Mouse (Mus musculus) bone marrow, adult 2 months (tissue): ENCODE measurements around the gene Slc2a12. TPM values are rescaled to one million over a fixed set of nuclear protein-coding genes. Genes with fewer than 3 reads are reported as not detected.

ENCODE experiments used
- H3K27ac ChIP-seq: fragments of 200-500 bp; 2 replicates; pipeline ENCODE4 v1.5.1; 2012; ENCODE audit warnings: low read depth, mild to moderate bottlenecking, control low read depth, inconsistent platforms, low read length; ENCODE audit not compliant: control insufficient read depth, poor library complexity, insufficient read depth
- H3K4me1 ChIP-seq: fragments of 200-500 bp; 2 replicates; pipeline ENCODE4 v1.6.1; 2011; ENCODE audit warnings: low read length; ENCODE audit not compliant: control insufficient read depth, insufficient read depth
- H3K4me3 ChIP-seq: fragments of 200-500 bp; replicated peaks from 2 replicates; pipeline ENCODE3; 2011; ENCODE audit warnings: mild to moderate bottlenecking, low read depth, low read length, control low read depth; ENCODE audit not compliant: control insufficient read depth
- CTCF ChIP-seq: fragments of 200-500 bp; IDR thresholded peaks from 2 replicates; pipeline ENCODE4 v1.5.1; 2011; ENCODE audit warnings: low read length, control low read depth; ENCODE audit not compliant: control insufficient read depth, insufficient read depth
- POLR2A ChIP-seq: fragments of 200-500 bp; IDR thresholded peaks from 2 replicates; pipeline ENCODE4 v1.6.1; 2011; ENCODE audit warnings: low read depth, mild to moderate bottlenecking, control low read depth, low read length, borderline replicate concordance; ENCODE audit not compliant: control insufficient read depth
- WGBS: fragments of 180-500 bp; shearing (Covaris S2); methylation state at CpG from one replicate; pipeline ENCODE4 v1.1.7; 2018; 5-methylcytosine and 5-hydroxymethylcytosine counted together
- polyA plus RNA-seq: library from polyadenylated mRNA; stranded (reverse); fragments of >200 nt; gene quantifications from 2 replicates; pipeline ENCODE4 v1.2.4, GENCODE M21; 2011; ENCODE audit warnings: low replicate concordance; ENCODE audit not compliant: missing spikeins, insufficient read depth, insufficient read length

The Slc2a12 gene
- polyA plus RNA-seq, 1 experiment, result not detected

DNA sequence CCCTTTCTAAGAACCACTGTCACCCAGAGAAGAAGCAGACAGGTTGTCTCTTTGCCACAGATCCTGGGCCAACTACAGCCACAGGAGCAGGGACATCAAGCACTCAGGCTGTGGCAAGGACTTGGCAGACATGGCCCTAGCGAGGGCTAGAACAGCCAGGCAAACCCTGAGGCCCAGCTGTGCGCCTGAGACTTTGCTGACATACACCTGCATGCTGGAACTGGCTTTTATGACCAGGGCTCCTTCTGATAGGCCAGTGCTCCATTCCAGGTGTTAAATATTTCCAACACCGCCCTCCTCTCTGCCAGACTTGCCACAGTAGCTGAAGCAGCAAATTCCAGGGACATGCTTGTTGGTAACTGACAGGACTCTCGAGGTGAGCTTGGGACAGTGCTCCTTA is 3.9 kb downstream of the Slc2a12 start:
- TF ChIP-seq CTCF, result no peak
- no peak for TF ChIP-seq POLR2A
- 79% methylated on average over 4 of the region's 4 CpGs for WGBS
- no peaks in the 10 kb centered on the region for H3K4me1 ChIP-seq
- H3K4me3 ChIP-seq, result no peak overlapping the region
- no peak overlapping the region for H3K27ac ChIP-seq

DNA sequence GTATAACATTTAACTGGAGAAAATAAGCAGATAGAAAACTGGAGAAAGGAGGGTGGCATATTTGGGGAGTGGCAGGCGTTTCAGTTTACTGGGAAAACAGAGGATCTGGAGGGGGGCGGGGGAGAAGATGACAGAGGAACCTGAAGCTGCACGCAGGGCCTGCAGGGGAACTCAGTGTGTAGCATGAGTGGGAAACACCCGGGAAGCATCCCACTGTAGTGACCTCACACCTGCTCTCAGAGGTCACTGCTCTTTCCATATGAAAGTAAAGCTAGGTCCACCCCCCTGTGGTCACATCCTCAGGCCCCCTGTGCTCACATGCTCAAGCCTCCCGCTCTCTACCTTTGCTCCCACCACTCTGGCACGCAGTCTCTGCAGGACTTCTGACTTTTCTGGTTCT is 9.0 kb downstream of the Slc2a12 start:
- WGBS, result 73% methylated on average over 6 of the region's 6 CpGs
- Histone ChIP-seq H3K4me3 (no peak overlapping the region), H3K27ac (no peak overlapping the region), H3K4me1 (no peaks in the 10 kb centered on the region)
- TF ChIP-seq CTCF (no peak), POLR2A (no peak)

DNA sequence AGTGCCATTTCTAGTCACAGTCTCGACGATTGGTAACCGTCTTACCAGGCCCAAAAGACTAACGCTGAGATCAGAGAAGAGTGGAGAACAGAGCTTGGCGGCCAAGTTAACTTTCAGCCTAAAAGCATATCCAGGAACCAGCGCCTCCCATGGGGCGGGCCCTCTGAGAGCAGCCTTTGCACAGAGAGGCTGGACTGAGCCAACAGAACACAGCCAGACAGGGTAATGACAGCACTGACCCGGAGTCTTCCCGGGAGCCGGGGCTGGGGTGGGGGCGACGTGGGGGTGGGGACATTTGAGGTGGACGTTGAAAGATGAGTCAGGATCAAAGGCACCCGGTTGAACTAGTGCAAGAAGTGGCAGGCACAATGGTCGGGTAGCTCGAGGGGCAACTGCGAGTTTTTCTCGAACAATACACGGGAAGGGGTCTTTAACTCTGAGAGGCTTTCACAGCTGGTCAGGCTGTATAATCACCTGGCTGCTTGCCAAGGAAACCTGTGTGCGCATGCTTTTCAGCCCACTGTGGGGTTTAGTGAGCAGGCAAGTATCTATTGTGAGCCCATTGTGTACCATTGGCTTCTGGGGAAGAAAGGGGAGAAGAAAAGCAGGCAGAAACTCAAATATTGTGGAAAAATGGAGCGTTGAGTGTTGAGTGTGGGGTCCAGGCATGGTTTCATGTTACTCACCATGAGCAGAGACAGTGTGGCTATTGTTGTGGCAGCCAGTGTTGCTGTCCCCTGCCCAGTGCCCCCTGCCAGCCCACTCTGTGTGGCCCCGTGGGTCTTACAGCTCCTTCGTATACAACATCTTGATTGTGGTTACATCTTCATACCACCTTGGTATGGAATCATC is 13.9 kb downstream of the Slc2a12 start:
- Histone ChIP-seq H3K4me1 (no peaks in the 10 kb centered on the region), H3K27ac (no peak overlapping the region), H3K4me3 (no peak overlapping the region)
- no peak for TF ChIP-seq CTCF
- no peak for TF ChIP-seq POLR2A
- 76% methylated on average over 23 of the region's 23 CpGs for WGBS

DNA sequence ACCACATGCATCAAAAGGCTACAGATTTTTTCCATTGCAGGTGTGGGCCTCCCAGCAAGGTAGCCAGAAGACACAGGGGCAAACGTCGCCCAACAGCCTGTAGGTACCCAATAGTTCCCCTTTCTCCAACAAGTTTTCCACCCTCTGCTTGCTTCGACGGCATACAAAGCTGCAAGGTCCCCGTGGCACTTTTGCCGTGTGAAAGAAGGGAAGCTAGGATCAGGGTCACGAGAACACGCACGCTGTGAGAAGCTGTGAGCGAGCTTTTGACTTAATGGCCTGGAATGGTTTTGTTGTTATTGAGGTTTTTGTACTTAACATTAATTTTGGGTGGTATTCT is 14.5 kb downstream of the Slc2a12 start:
- 85% methylated on average over 10 of the region's 10 CpGs for WGBS
- no peak overlapping the region for H3K27ac ChIP-seq

DNA sequence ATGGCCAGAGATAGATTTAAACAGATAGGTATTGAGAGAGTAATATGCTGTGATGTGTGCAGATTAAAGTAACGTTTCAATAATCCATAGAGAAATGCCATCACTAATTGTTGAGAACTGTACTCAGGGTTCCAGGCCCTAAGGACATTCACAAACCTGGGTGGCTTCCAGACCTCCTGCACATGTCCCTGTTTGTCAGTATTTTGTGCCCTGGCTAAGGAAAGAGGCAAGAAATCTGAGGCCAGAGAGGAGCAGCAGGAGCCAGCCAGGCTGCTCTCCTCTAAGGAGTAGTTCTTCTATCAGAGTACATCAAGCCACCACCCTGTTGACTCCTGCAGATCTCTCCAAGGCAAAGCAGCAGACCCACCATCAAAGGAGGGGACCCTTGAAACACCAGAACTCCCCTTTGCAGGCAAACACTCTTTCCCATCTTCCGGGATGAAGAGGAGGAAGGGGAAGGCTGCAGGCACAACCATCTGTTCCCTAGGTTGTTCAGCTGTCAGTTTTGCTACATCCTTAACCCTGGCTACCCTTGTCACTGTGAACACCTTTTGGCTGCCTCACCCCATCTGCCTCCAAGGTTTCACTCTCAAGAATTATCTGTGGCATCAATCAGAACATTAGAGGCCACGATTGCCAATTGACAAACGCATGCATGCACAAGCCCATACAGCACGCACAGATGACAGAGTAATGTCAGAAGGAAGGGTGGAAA is 15.6 kb downstream of the Slc2a12 start:
- Histone ChIP-seq H3K27ac (no peak overlapping the region), H3K4me3 (no peak overlapping the region), H3K4me1 (no peaks in the 10 kb centered on the region)
- no peak for TF ChIP-seq POLR2A
- no peak for TF ChIP-seq CTCF
- WGBS, result 86% methylated on average over 5 of the region's 5 CpGs

More for the DNA sequence above, 14.5 kb downstream of the Slc2a12 start:
- no peaks in the 10 kb centered on the region for H3K4me1 ChIP-seq
- no peak for TF ChIP-seq POLR2A
- TF ChIP-seq CTCF, result no peak
- H3K4me3 ChIP-seq, result no peak overlapping the region

DNA sequence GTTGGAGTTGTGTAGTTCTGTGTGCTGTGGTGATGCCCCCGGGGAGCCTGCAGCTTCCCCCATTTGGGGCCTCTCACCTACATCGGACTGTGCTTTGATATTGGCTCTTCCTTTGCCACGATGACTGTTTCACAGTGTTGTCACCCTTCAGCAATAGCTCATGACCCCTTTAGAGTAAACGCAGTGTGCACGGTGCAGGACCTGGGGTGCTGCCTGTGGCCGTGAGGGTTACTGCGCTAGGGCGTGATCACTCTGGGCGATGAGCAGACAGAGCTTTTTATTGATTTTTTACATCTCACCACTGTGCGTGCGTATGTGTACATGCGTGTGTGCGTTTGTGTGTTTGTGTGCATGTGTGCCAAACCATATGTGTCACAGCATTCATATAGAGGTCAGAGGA is 23.7 kb downstream of the Slc2a12 start:
- no peak for TF ChIP-seq POLR2A
- no peak for TF ChIP-seq CTCF
- H3K27ac ChIP-seq, result no peak overlapping the region
- WGBS, result 85% methylated on average over 13 of the region's 13 CpGs

GRCm38 (mm10) chr10:22674176-22674575 is 29.4 kb downstream of the Slc2a12 start:
- Histone ChIP-seq H3K27ac (no peak overlapping the region), H3K4me3 (no peak overlapping the region)

More for the DNA sequence above, 23.7 kb downstream of the Slc2a12 start:
- no peaks in the 10 kb centered on the region for H3K4me1 ChIP-seq
- H3K4me3 ChIP-seq, result no peak overlapping the region

DNA sequence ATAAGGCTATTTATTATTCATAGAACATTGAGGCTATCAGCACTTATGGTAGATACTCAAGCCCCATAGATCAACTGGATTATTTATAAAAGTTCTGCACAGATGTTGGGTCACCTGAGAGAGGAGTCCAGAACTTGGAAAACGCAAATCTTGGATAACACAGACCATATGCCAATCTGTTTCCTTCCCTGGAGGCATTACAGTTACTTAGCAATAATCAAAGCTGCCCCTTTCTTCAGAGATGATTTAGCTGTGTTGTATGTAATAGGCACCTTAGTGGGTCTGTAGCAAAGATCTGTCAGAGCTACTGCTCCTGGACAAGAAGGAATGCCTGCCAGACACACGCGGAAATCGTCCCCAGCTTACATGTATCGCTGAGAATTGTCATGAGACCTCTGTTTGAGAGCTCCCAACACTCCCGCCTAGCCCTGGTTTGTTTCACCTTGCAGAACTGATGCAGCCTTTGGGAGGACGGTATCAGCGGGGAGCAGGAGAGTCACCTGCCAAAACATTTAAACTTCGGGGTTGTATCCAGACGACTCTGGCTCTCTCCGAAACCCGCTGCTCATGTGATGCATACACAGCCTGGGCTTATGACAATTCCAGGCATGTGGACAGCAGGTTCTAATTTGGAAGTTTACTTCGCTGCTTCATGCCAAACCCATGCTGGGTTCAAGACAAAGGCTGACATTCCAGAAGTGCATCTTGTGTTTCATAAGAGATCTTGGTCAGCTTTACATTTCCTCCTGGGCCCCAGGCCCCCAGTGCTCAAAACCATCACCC is 31.2 kb downstream of the Slc2a12 start:
- WGBS, result 85% methylated on average over 13 of the region's 13 CpGs
- TF ChIP-seq POLR2A (no peak), CTCF (no peak)
- Histone ChIP-seq H3K4me3 (no peak overlapping the region), H3K27ac (no peak overlapping the region), H3K4me1 (no peaks in the 10 kb centered on the region; the same call in 1 of the 2 replicates)

More at GRCm38 (mm10) chr10:22674176-22674575, 29.4 kb downstream of the Slc2a12 start:
- TF ChIP-seq POLR2A (no peak), CTCF (no peak)
- no peaks in the 10 kb centered on the region for H3K4me1 ChIP-seq
- 84% methylated on average over 8 of the region's 8 CpGs for WGBS
